Mouse (Mus musculus) neural tube, embryonic 14.5 days (tissue): ENCODE results near the gene Noxo1. TPM values are rescaled to one million over a fixed set of nuclear protein-coding genes. Genes with fewer than 3 reads are reported as not detected.
"Not testable (repeated sequence)": the region's sequence is repeated elsewhere in the genome, so short reads cannot be mapped to it uniquely, and the experiment has no call there.

ENCODE experiments used
- ATAC-seq: fragments of 200-750 bp; cut with Nextera tagmentation; 2 replicates; pipeline ENCODE4 v1.8.0; 2017; ENCODE audit warnings: low read depth, mild to moderate bottlenecking, moderate TSS enrichment, moderate library complexity
- H3K27ac ChIP-seq: fragments of 300-500 bp; sonication (generic); 2 replicates; pipeline ENCODE4 v1.5.1; 2014; ENCODE audit warnings: low read depth, mild to moderate bottlenecking, control low read depth, low read length, moderate library complexity, mixed read lengths
- H3K27me3 ChIP-seq: fragments of 300-500 bp; sonication (generic); 2 replicates; pipeline ENCODE4 v1.6.1; 2014; ENCODE audit warnings: low read length; ENCODE audit not compliant: control insufficient read depth, insufficient read depth
- H3K36me3 ChIP-seq: fragments of 300-500 bp; sonication (generic); 2 replicates; pipeline ENCODE4 v1.6.1; 2014; ENCODE audit warnings: low read length, mixed read lengths; ENCODE audit not compliant: control insufficient read depth, insufficient read depth
- H3K4me1 ChIP-seq: fragments of 300-500 bp; sonication (generic); 2 replicates; pipeline ENCODE4 v1.6.1; 2014; ENCODE audit warnings: low read length; ENCODE audit not compliant: control insufficient read depth, insufficient read depth
- H3K4me2 ChIP-seq: fragments of 300-500 bp; sonication (generic); 2 replicates; pipeline ENCODE4 v1.6.1; 2014; ENCODE audit warnings: mild to moderate bottlenecking, low read depth, low read length, control low read depth
- H3K4me3 ChIP-seq: fragments of 300-500 bp; sonication (generic); 2 replicates; pipeline ENCODE4 v1.5.1; 2014; ENCODE audit warnings: low read depth, low read length, control low read depth, mixed read lengths
- H3K9ac ChIP-seq: fragments of 300-500 bp; sonication (generic); replicated peaks from 2 replicates; pipeline ENCODE4 v1.6.1; 2014; ENCODE audit warnings: low read depth, mild to moderate bottlenecking, control low read depth, low read length, mixed read lengths
- H3K9me3 ChIP-seq: fragments of 300-500 bp; sonication (generic); 2 replicates; pipeline ENCODE4 v1.6.1; 2016; ENCODE audit warnings: low read length; ENCODE audit not compliant: control insufficient read depth
- WGBS: fragments of 180-500 bp; shearing (Covaris S2); extraction: QIAGEN DNeasy Blood & Tissue Kit; methylation state at CpG from one replicate; pipeline ENCODE4 v1.1.7; 2014; 5-methylcytosine and 5-hydroxymethylcytosine counted together
- polyA plus RNA-seq: library from polyadenylated mRNA; unstranded; fragments of >200 nt; fragmentation: Nextera tagmentation; extraction: Ambion mirVana; gene quantifications from 2 replicates; pipeline ENCODE4 v1.2.1, GENCODE M21; 2014

Gene Noxo1
- polyA plus RNA-seq, 1 experiment from 2014 or later: 1.3 TPM

DNA sequence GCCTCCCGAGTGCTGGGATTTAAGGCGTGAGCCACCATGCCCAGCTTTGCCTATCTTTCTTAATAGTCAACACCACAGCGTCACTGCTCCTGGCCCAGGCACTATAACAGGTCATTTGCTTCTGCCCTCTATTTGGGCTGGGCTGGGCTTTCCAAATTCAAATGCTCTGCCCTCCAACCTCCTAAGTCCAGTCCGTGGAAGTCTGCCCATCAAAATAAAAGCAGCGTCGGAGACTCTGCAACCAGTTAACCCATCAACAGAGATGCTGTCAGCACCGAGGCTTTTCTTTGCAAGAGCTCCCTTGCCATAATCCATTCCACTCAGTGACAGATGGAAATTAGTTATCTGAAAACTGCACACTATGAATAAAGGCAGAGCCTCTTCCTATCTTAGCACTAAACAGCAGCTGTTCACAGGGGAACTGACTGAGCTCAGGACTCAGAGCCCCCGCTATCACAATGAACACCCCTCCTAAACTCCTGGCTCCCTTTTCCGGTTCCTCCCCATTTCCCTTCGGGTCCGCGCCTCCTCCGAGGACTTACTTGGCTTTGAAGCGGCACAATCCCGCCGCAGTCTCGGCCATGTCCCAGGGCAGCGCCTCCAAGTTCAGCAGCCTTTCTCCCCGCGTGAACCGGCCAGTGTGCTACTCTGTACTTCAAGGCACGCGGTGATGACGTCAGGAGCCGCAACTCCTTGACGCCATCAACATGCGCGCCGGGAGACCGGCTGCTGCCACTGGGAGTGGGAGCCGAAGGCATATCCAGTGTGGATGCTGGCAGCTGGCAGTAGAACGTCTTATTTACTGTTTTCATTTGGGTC lies 11.2 kb downstream of the Noxo1 start, which contains the start of gene Tbl3:
TSS of gene Tbl3 (minus strand) at position 679 of the 819 bp plus-strand sequence.
- H3K4me2 ChIP-seq: peak within 1 kb of the TSS; percentile 89
- H3K9ac ChIP-seq: peak within 1 kb of the TSS; percentile 68
- peaks cover 7% of the 10 kb centered on the region; the same call in 1 of the 2 replicates for H3K4me1 ChIP-seq
- no peaks in the 10 kb centered on the region for H3K27me3 ChIP-seq
- peak within 1 kb of the TSS; percentile 80 for H3K4me3 ChIP-seq
- H3K9me3 ChIP-seq: no peaks in the 10 kb centered on the region
- H3K27ac ChIP-seq: peak within 1 kb of the TSS; percentile 73
- peak; percentile 93 for ATAC-seq
- WGBS: 4% methylated on average over 32 of the region's 32 CpGs
- peaks cover 15% of the 10 kb centered on the region; the same call in 1 of the 2 replicates for H3K36me3 ChIP-seq

DNA sequence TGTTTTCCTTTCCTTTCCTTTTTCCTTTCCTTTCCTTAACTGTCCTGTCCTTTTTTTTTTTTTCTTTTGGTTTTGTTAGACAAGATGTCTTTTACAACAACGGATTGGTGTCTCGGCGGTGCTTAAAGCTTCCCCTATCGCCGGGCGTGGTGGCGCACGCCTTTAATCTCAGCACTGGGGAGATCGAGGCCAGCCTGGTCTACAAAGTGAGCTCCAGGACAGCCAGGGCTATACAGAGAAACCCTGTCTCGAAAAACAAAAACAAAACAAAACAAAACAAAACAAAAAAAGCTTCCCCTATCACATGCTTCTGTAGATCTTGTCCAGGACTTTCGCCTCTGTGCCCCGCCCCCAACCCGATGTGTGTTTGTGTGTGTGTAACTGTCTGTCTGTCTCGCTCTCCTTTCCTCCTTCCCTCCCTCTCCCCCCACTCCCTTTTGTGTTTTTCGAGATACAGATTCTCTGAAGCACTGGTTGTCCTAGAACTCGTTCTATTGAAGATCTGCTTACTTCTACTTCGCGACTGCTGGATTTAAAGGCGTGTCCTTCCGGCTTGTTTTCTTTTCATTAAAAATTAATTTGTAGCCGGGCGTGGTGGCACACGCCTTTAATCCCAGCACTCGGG lies 11.9 kb downstream of the Noxo1 start:
- H3K27me3 ChIP-seq: no peaks in the 10 kb centered on the region
- H3K4me3 ChIP-seq: peak overlapping the region; percentile 80
- H3K9ac ChIP-seq: peak overlapping the region; percentile 68
- no peaks in the 10 kb centered on the region for H3K9me3 ChIP-seq
- peak; percentile 51; the same call in 1 of the 2 replicates for ATAC-seq
- peak overlapping the region; percentile 73 for H3K27ac ChIP-seq
- H3K4me1 ChIP-seq: peaks cover 7% of the 10 kb centered on the region; the same call in 1 of the 2 replicates
- H3K4me2 ChIP-seq: peak overlapping the region; percentile 89
- peaks cover 13% of the 10 kb centered on the region; the same call in 1 of the 2 replicates for H3K36me3 ChIP-seq
- WGBS: 7% methylated on average over 24 of the region's 24 CpGs

DNA sequence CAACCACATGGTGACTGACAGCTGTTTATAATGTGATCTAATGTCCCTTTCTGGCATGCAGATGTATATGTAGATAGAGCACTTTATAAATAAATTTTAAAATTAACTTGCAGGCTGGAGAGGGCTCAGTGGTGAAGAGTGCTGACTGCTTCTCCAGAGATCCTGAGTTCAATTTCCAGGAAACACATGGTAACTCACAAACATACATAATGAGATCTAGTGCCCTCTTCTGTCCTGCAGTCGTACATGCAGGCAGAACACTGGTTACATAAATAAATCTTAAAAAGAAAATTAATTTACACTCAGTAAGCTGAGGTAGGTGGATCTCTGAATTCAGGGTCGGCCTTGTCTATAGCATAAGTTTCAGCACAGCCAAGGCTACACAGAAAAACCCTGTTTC lies 12.6 kb downstream of the Noxo1 start:
- no peak overlapping the region for H3K27ac ChIP-seq
- 28% methylated on average over 2 of the region's 2 CpGs for WGBS
- H3K9me3 ChIP-seq: no peaks in the 10 kb centered on the region
- H3K4me2 ChIP-seq: no peak overlapping the region
- no peak for ATAC-seq
- no peak overlapping the region for H3K9ac ChIP-seq
- peaks cover 7% of the 10 kb centered on the region; the same call in 1 of the 2 replicates for H3K4me1 ChIP-seq
- no peak overlapping the region for H3K4me3 ChIP-seq
- H3K27me3 ChIP-seq: no peaks in the 10 kb centered on the region
- peaks cover 10% of the 10 kb centered on the region; the same call in 1 of the 2 replicates for H3K36me3 ChIP-seq

DNA sequence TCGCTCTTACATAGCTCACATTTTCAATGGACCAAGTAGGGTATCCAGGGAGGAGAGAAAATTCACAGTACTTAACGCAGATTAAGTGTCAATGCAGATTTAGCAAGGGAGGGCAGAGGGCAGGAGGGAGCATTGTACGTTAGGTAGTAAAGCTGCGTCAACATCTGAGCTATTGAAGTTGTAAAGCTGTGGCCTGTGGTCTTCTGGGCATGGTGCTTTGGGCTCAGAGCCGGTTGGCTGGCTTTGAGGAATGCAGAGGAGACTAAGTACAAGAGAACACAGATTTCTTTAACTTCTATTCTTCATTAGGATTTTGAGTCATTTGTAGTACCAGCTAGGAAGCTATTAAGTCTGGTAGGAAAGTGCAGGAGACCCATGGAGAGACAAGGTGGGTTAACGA lies 19.5 kb downstream of the Noxo1 start:
- no peak overlapping the region for H3K4me2 ChIP-seq
- H3K27me3 ChIP-seq: no peaks in the 10 kb centered on the region
- no peak for ATAC-seq
- H3K4me1 ChIP-seq: peaks cover 5% of the 10 kb centered on the region; the same call in 1 of the 2 replicates
- no peak overlapping the region for H3K9ac ChIP-seq
- H3K36me3 ChIP-seq: 0 out of 2 replicates have a peak, but pooled peaks cover 4% of the 10 kb centered on the region
- H3K9me3 ChIP-seq: no peaks in the 10 kb centered on the region
- H3K27ac ChIP-seq: no peak overlapping the region
- WGBS: 50% methylated on average over 6 of the region's 6 CpGs
- H3K4me3 ChIP-seq: no peak overlapping the region

DNA sequence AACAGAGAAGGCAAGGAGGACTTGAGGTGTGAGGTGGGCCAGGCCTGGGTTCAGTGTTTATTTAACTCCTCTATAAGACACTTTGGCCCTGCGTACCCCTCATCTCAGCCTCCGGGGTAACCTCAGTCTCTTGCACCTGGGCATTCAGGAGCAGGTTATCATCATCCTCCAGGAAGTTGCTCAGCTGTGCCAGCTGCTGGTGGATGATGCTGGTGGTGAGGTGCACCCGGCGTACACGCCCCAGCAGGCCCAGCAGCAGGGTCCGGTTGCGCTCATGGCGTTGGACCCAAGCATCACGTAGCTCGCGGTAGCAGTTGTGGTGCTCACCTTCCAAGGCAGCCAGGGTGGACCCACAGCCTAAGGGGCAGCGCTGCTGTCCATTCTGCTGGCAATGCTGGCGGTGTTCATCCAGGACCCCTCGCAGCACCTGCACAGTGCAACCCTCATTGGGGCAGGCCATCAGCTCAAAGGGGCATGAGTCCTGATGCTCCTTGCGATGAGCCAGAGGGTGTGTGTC lies 20.2 kb downstream of the Noxo1 start:
- Histone ChIP-seq H3K4me3 (no peak overlapping the region), H3K9me3 (no peaks in the 10 kb centered on the region), H3K4me2 (no peak overlapping the region), H3K27ac (no peak overlapping the region), H3K36me3 (peaks cover 6% of the 10 kb centered on the region), H3K9ac (no peak overlapping the region), H3K27me3 (no peaks in the 10 kb centered on the region), H3K4me1 (peaks cover 6% of the 10 kb centered on the region; the same call in 1 of the 2 replicates)
- no peak for ATAC-seq
- WGBS: 95% methylated on average over 15 of the region's 15 CpGs

DNA sequence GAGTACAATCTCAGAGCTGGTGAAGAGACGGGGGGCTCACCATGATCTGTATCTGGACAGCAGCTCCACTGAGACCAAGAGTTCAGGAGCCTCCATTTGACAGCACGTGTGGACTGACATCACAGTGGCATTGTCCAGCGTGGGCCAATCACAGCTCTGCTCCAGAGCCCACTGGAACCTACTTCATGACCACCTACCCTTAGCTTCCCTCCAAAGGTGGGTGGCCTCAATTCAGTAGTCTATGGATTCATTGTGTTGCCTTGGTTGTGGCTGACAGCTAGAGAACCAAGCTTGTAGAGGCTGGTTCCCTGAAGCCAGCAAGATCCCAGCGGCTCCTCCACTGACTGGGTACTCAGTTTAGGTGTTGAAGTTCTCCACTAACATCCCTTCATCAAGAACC lies 21.9 kb downstream of the Noxo1 start, which contains the start of the genes Rnf151 and Rps2:
TSS of gene Rnf151 (minus strand) at position 121 of the 400 bp plus-strand sequence.
TSS of gene Rps2 (plus strand) at position 174 of the 400 bp plus-strand sequence.
- 86% methylated on average over 4 of the region's 4 CpGs for WGBS
- Histone ChIP-seq H3K36me3 (peaks cover 19% of the 10 kb centered on the region), H3K27me3 (no peaks in the 10 kb centered on the region), H3K9ac (no peak within 1 kb of the TSS), H3K9me3 (no peaks in the 10 kb centered on the region), H3K4me1 (peaks cover 21% of the 10 kb centered on the region), H3K4me3 (peak within 1 kb of the TSS; percentile 83; the same call in 1 of the 2 replicates), H3K4me2 (peak within 1 kb of the TSS; percentile 55), H3K27ac (no peak within 1 kb of the TSS)
- no peak for ATAC-seq

DNA sequence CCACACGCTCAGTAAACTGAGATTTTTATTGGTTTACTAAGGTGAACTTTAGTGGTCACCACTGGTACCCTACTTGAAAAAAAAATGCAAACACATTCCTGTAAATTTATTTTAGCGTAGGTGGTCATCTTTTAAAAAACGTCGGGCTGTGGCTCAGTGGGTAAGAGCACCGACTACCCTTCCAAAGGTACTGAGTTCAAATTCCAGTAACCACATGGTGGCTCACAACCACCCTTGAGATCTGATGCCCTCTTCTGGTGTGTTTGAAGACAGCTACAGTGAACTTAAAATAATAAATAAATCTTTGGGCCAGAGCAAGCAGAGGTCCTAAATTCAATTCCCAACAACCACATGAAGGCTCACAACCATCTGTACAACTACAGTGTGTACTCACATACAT lies 22.9 kb downstream of the Noxo1 start:
- not testable (repeated sequence) for H3K27ac ChIP-seq, ATAC-seq, H3K9me3 ChIP-seq, H3K27me3 ChIP-seq
- 65% methylated on average over 5 of the region's 5 CpGs for WGBS
- peak overlapping the region; percentile 55 for H3K4me2 ChIP-seq
- H3K4me3 ChIP-seq: peak overlapping the region; percentile 83
- H3K36me3 ChIP-seq: peaks cover 19% of the 10 kb centered on the region
- peak overlapping the region; percentile 83 for H3K9ac ChIP-seq
- peaks cover 28% of the 10 kb centered on the region for H3K4me1 ChIP-seq

DNA sequence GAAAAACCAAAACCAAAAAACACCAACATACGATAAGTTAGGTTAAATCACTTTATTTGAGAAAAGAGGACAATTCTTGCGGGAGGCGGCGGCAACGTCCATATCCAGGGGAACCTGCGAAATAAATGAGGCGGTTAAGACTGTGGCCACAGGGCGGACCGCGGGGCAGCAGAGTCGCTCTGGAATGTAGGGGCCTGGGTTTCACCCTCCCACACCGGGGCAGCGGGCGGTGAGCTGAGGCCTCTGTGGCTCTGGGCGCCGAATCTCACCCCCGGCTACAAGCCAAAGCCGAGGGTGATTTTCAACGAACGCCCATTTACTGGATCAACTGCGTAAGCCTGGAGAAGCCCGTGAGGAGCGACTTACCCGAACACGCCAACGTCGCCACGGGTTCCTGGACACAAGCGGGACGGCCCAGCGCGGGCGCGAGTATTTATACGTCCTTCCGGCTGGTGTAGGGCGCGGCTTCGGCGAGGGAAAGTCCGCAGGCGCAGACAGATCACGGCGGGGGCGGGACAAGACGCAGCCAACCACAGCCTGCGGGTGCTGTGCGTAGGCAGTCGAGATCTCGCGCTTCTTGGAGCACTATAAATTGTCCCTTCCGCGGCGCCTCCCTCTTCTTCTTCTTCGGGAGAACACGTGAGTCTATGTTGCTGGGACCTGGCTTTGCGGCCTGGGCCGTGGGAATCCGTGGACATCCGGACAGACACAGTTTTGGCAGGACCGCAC lies 23.6 kb downstream of the Noxo1 start:
- no peaks in the 10 kb centered on the region for H3K9me3 ChIP-seq
- peak overlapping the region; percentile 83 for H3K9ac ChIP-seq
- no peaks in the 10 kb centered on the region for H3K27me3 ChIP-seq
- 0% methylated on average over 61 of the region's 61 CpGs for WGBS
- H3K4me3 ChIP-seq: peak overlapping the region; percentile 83
- H3K36me3 ChIP-seq: peaks cover 19% of the 10 kb centered on the region
- peak overlapping the region; percentile 71 for H3K4me2 ChIP-seq
- peaks cover 28% of the 10 kb centered on the region for H3K4me1 ChIP-seq
- peak overlapping the region; percentile 87 for H3K27ac ChIP-seq
- ATAC-seq: peak; percentile 98
